Mouse (Mus musculus): ENCODE results near the gene Trabd2b. TPM values are rescaled to one million over a fixed set of nuclear protein-coding genes. Genes with fewer than 3 reads are reported as not detected.
A peak's percentile ranks its signal among the peaks of the same experiment; 100 is the strongest.

The Trabd2b gene
- polyA plus RNA-seq, 1 experiment from 2014 or later = 5.0 TPM

DNA sequence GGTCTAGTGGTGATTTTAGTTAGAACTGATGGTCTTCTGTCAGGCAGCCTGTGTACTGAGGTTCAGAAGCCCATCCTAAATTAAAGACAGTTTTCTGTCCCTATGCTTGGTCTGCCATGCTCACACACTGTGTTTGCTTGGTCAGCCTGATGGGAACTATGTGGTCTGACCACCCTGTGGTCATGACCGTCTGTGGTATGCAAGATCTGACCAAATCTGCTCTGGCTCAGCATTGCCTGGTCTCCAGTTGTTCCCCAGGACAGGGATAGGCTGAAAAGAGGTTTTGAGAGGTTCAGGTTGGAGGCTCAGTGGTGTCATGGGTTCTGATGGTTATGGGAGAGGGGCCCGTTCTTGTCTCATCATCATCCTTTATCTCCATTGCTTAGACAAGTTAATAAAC, 13.6 kb downstream of the Trabd2b start:
- Histone ChIP-seq H3K27me3 (ENCODE audit: control insufficient read depth, insufficient read depth, low read length) (no peaks in the 10 kb centered on the region; the same call in 1 of the 2 replicates), H3K27ac (ENCODE audit: low read depth, low read length) (no peak overlapping the region), H3K36me3 (ENCODE audit: control insufficient read depth, insufficient read depth, low read length) (no peaks in the 10 kb centered on the region), H3K4me2 (replicated peaks; ENCODE audit: low read depth, low read length) (no peak overlapping the region), H3K9me3 (ENCODE audit: control insufficient read depth, low read length) (no peaks in the 10 kb centered on the region), H3K4me3 (ENCODE audit: low read length) (no peak overlapping the region), H3K9ac (ENCODE audit: low read depth, low read length) (no peak overlapping the region), H3K4me1 (ENCODE audit: control insufficient read depth, insufficient read depth, low read length) (no peaks in the 10 kb centered on the region)
- WGBS = 90% methylated on average over 2 of the region's 2 CpGs
- no peak for ATAC-seq (ENCODE audit: low FRiP score, low TSS enrichment)

DNA sequence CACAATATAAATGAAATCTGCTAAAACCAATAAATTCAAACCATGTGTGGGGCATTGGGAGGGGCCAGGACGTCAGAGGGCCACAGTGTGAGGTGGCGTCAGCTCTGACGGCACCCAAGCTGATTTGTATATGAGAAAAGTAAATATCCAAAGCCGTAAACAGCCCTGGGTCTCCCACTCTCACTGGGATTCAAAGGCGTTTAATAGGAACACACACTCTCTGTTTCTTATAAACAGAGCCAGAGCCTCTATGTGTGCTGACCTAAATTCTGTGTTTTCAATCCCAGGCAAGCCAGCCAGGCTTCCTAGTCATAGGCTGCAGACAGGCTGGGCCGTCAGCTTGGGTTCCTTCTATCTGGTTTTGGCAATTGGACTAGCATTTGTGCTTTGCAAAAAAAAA, 16.6 kb downstream of the Trabd2b start:
- Histone ChIP-seq H3K27me3 (ENCODE audit: control insufficient read depth, insufficient read depth, low read length) (no peaks in the 10 kb centered on the region; the same call in 1 of the 2 replicates), H3K4me1 (ENCODE audit: control insufficient read depth, insufficient read depth, low read length) (0 out of 2 replicates have a peak, but pooled peaks cover 6% of the 10 kb centered on the region), H3K9me3 (ENCODE audit: control insufficient read depth, low read length) (no peaks in the 10 kb centered on the region), H3K4me2 (replicated peaks; ENCODE audit: low read depth, low read length) (no peak overlapping the region), H3K27ac (ENCODE audit: low read depth, low read length) (no peak overlapping the region), H3K9ac (ENCODE audit: low read depth, low read length) (no peak overlapping the region), H3K4me3 (ENCODE audit: low read length) (no peak overlapping the region), H3K36me3 (ENCODE audit: control insufficient read depth, insufficient read depth, low read length) (no peaks in the 10 kb centered on the region)
- ATAC-seq (ENCODE audit: low FRiP score, low TSS enrichment) = no peak
- WGBS = 49% methylated on average over 6 of the region's 6 CpGs

DNA sequence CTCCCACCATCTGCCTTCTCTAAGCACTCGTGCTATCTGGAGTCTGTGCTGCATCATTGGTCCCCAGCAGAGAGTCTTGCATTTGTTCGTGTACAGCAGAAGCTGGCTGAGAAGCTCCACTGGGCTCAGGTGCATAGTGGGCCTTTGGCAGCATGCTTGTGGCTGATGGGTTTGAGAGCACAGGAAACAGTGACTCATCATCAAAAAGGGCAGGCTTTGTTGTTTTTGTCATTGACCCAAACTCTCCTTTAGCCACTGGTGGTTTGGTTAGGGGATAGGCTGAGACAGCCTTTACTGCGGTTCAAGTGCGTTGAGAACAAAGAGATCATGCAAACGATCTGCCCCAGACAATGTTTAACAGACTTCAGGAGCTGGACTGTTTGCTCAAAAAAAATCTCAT, 19.3 kb downstream of the Trabd2b start:
- Histone ChIP-seq H3K4me1 (ENCODE audit: control insufficient read depth, insufficient read depth, low read length) (0 out of 2 replicates have a peak, but pooled peaks cover 6% of the 10 kb centered on the region), H3K4me3 (ENCODE audit: low read length) (no peak overlapping the region), H3K27me3 (ENCODE audit: control insufficient read depth, insufficient read depth, low read length) (no peaks in the 10 kb centered on the region; the same call in 1 of the 2 replicates), H3K9ac (ENCODE audit: low read depth, low read length) (no peak overlapping the region), H3K27ac (ENCODE audit: low read depth, low read length) (no peak overlapping the region), H3K4me2 (replicated peaks; ENCODE audit: low read depth, low read length) (no peak overlapping the region), H3K36me3 (ENCODE audit: control insufficient read depth, insufficient read depth, low read length) (no peaks in the 10 kb centered on the region), H3K9me3 (ENCODE audit: control insufficient read depth, low read length) (no peaks in the 10 kb centered on the region)
- whole genome bisulfite sequencing = 20% methylated on average over 5 of the region's 5 CpGs
- 0 out of 2 replicates have a peak, but pooled peaks have one; percentile 20 for ATAC-seq (ENCODE audit: low FRiP score, low TSS enrichment)

DNA sequence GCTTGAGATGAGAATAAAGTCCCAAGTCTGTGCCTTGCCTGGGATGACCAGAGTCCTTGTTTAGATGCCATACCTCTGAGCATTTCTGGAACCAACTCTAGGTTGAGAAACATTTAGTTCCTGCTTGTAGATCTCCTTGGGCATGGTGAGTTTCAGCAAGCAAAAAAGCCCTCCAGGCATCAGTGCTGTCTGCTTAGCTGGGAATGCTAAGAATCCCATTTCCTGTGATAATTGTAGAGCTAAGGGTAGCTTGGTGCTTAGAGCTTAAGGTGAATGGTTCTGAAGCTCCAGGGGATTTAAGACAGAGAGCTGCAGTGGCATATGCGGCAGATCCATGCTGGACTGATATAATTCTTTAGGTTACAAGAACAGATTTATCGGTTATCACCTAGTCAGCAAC, 26.2 kb downstream of the Trabd2b start:
- no peak overlapping the region for H3K9ac ChIP-seq (ENCODE audit: low read depth, low read length)
- no peak overlapping the region for H3K4me3 ChIP-seq (ENCODE audit: low read length)
- 93% methylated on average over 2 of the region's 2 CpGs for WGBS
- no peaks in the 10 kb centered on the region for H3K27me3 ChIP-seq (ENCODE audit: control insufficient read depth, insufficient read depth, low read length)
- H3K9me3 ChIP-seq (ENCODE audit: control insufficient read depth, low read length) = no peaks in the 10 kb centered on the region
- H3K4me1 ChIP-seq (ENCODE audit: control insufficient read depth, insufficient read depth, low read length) = no peaks in the 10 kb centered on the region
- no peak for ATAC-seq (ENCODE audit: low FRiP score, low TSS enrichment)
- no peak overlapping the region for H3K4me2 ChIP-seq (replicated peaks; ENCODE audit: low read depth, low read length)
- no peaks in the 10 kb centered on the region for H3K36me3 ChIP-seq (ENCODE audit: control insufficient read depth, insufficient read depth, low read length)
- H3K27ac ChIP-seq (ENCODE audit: low read depth, low read length) = no peak overlapping the region

DNA sequence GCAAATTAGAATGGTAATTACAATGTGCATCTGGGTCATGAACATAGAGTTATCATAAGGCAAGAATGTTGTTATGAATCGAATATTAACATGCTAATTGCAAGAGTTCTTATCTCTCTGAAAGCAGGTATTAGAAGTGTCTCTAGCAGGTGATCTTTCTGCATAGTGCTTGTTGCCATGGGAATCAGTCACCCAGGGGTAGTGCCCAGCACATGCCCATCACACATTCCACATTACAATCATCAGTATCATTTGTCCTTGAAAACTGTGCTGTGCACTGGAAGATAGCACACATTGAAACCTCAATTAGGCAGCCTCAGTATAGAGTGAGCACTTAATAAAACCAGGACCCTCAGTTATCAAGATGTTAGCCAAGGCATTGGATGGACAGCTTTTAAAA, 26.9 kb downstream of the Trabd2b start:
- Histone ChIP-seq H3K4me1 (ENCODE audit: control insufficient read depth, insufficient read depth, low read length) (no peaks in the 10 kb centered on the region), H3K4me3 (ENCODE audit: low read length) (no peak overlapping the region), H3K36me3 (ENCODE audit: control insufficient read depth, insufficient read depth, low read length) (no peaks in the 10 kb centered on the region), H3K27me3 (ENCODE audit: control insufficient read depth, insufficient read depth, low read length) (no peaks in the 10 kb centered on the region), H3K4me2 (replicated peaks; ENCODE audit: low read depth, low read length) (no peak overlapping the region), H3K27ac (ENCODE audit: low read depth, low read length) (no peak overlapping the region), H3K9me3 (ENCODE audit: control insufficient read depth, low read length) (no peaks in the 10 kb centered on the region), H3K9ac (ENCODE audit: low read depth, low read length) (no peak overlapping the region)
- ATAC-seq (ENCODE audit: low FRiP score, low TSS enrichment) = no peak
- 86% methylated on average over 1 of the region's 1 CpGs for WGBS

DNA sequence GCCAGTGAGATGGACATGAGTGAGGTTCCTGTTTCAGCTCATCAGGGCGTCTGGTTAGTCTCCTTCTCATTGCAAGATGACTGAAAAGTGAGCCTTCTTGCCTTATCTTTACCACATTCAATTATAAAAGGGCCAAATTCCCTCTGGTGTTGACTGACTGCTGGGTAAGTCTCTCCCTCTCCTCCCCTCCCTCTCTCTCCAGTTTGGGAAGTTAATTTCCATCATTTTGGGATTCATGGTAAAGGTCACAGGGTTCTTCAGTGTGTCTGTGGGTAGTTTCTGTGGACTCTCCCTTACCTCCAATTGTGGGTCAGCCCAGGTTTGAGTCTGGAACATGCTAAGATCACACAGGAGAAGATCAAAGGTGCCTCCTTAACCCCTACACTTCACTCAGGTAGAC, 28.2 kb downstream of the Trabd2b start:
- H3K4me2 ChIP-seq (replicated peaks; ENCODE audit: low read depth, low read length) = no peak overlapping the region
- no peak overlapping the region for H3K4me3 ChIP-seq (ENCODE audit: low read length)
- H3K36me3 ChIP-seq (ENCODE audit: control insufficient read depth, insufficient read depth, low read length) = no peaks in the 10 kb centered on the region
- H3K9ac ChIP-seq (ENCODE audit: low read depth, low read length) = no peak overlapping the region
- 74% methylated on average over 1 of the region's 1 CpGs for WGBS
- H3K27me3 ChIP-seq (ENCODE audit: control insufficient read depth, insufficient read depth, low read length) = no peaks in the 10 kb centered on the region
- ATAC-seq (ENCODE audit: low FRiP score, low TSS enrichment) = no peak
- H3K9me3 ChIP-seq (ENCODE audit: control insufficient read depth, low read length) = no peaks in the 10 kb centered on the region
- H3K4me1 ChIP-seq (ENCODE audit: control insufficient read depth, insufficient read depth, low read length) = no peaks in the 10 kb centered on the region
- no peak overlapping the region for H3K27ac ChIP-seq (ENCODE audit: low read depth, low read length)

DNA sequence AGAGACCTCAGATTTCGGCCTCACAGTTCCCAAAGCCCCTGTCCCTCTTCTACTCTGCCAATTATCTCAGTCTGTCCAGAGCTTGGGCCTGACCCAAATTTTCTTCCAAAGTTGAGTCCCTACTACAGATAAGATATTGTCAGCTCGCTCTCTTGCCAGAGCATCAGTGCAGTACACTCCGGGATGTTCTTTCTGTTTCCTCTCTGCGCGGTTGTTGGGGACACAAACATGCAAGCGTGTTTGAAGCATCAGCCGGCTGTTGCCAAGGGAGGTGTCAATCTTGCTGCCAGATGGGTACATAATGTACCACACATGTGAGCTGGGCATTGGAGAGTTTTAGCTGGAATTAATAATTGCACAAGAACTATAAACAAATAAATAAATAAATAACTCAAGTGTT, 28.9 kb downstream of the Trabd2b start:
- H3K9ac ChIP-seq (ENCODE audit: low read depth, low read length) = no peak overlapping the region
- WGBS = 91% methylated on average over 7 of the region's 7 CpGs
- ATAC-seq (ENCODE audit: low FRiP score, low TSS enrichment) = no peak
- no peak overlapping the region for H3K4me2 ChIP-seq (replicated peaks; ENCODE audit: low read depth, low read length)
- H3K9me3 ChIP-seq (ENCODE audit: control insufficient read depth, low read length) = no peaks in the 10 kb centered on the region
- no peaks in the 10 kb centered on the region for H3K4me1 ChIP-seq (ENCODE audit: control insufficient read depth, insufficient read depth, low read length)
- no peaks in the 10 kb centered on the region for H3K36me3 ChIP-seq (ENCODE audit: control insufficient read depth, insufficient read depth, low read length)
- no peak overlapping the region for H3K4me3 ChIP-seq (ENCODE audit: low read length)
- H3K27ac ChIP-seq (ENCODE audit: low read depth, low read length) = no peak overlapping the region
- H3K27me3 ChIP-seq (ENCODE audit: control insufficient read depth, insufficient read depth, low read length) = no peaks in the 10 kb centered on the region

DNA sequence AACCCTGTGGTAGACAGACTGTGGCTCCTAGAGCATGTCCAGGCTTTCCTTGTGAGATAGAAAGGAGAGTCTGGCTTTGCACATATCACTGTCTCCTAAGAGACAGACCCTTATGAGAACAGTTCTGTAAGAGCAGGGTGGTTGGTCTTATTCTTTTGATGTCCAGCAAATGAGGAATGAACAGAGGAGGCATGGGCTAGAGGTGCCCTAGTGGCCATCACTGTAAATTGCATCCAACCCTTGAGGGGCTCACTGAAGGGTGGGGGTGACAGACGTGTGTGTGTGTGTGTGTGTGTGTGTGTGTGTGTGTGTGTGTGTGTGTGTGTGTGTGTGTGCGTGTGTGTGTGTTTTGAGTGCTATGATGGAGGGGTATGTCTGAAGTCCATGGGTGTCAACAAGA, 32.2 kb downstream of the Trabd2b start:
- ATAC-seq (ENCODE audit: low FRiP score, low TSS enrichment) = 0 out of 2 replicates have a peak, but pooled peaks have one; percentile 54
- WGBS = 50% methylated on average over 1 of the region's 2 CpGs

DNA sequence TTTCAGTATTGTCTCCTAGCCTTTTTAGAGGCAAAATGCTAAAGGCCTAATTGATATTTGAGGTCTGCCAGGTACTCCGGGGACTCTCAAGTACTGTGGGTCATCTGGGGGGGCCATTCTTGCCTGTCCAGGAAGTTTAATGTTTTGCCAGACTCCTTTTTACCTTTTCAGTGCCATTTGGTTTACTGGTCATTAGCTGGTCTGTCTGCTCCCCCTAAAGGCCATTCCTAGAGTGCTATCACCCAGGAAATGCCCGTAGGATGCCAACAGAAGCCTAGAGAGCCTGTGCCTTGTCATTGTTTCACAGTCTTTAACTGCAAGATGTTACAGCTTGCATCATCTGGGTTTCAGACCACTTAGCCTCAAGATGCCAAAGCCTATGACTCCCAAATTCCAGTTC, 35.7 kb downstream of the Trabd2b start:
- Histone ChIP-seq H3K4me1 (ENCODE audit: control insufficient read depth, insufficient read depth, low read length) (no peaks in the 10 kb centered on the region), H3K4me2 (replicated peaks; ENCODE audit: low read depth, low read length) (no peak overlapping the region), H3K9ac (ENCODE audit: low read depth, low read length) (no peak overlapping the region), H3K27me3 (ENCODE audit: control insufficient read depth, insufficient read depth, low read length) (no peaks in the 10 kb centered on the region), H3K27ac (ENCODE audit: low read depth, low read length) (no peak overlapping the region), H3K4me3 (ENCODE audit: low read length) (no peak overlapping the region), H3K9me3 (ENCODE audit: control insufficient read depth, low read length) (no peaks in the 10 kb centered on the region), H3K36me3 (ENCODE audit: control insufficient read depth, insufficient read depth, low read length) (no peaks in the 10 kb centered on the region)
- ATAC-seq (ENCODE audit: low FRiP score, low TSS enrichment) = no peak
- 43% methylated on average over 2 of the region's 2 CpGs for WGBS

More for the DNA sequence above, 32.2 kb downstream of the Trabd2b start:
- Histone ChIP-seq H3K4me1 (ENCODE audit: control insufficient read depth, insufficient read depth, low read length) (no peaks in the 10 kb centered on the region), H3K4me2 (replicated peaks; ENCODE audit: low read depth, low read length) (no peak overlapping the region), H3K27me3 (ENCODE audit: control insufficient read depth, insufficient read depth, low read length) (no peaks in the 10 kb centered on the region), H3K27ac (ENCODE audit: low read depth, low read length) (no peak overlapping the region), H3K4me3 (ENCODE audit: low read length) (no peak overlapping the region), H3K9ac (ENCODE audit: low read depth, low read length) (no peak overlapping the region), H3K36me3 (ENCODE audit: control insufficient read depth, insufficient read depth, low read length) (no peaks in the 10 kb centered on the region), H3K9me3 (ENCODE audit: control insufficient read depth, low read length) (no peaks in the 10 kb centered on the region)
